Comparison of ENCODE assay signal across 1 mouse cellular context in the genomic region with DNA sequence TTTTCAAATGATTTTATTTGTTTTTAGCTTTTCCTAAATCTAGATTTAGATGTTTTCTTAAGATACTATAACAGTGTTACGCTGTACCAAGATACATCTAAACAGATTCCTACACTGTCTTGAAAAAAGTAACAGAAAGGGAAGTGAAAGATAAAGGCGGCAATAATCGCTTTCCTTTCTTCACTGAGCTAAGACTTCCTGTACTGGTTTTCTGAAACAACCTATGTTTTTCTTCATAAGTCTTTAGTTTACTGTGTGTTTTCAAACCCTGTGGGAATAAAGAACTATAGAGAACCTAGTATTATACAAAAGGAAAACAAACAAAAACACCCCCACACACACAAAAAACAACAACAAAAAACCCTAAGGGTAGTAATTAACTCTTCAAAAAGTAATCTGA.
TF ChIP-seq lines count a peak whose summit lies in the region.

No protein-coding gene starts in this region.

TF ChIP-seq in CH12.LX, 34 proteins besides CTCF, POLR2A, EP300 and RAD21 (continued from another document):
- TF ChIP-seq USF2 (conservative IDR thresholded peaks at IDR 0.05; ENCODE audit: low read depth, low read length): no peak
- peak; percentile 95 for TF ChIP-seq IRF4 (IDR thresholded peaks at IDR 0.05; ENCODE audit: low read depth, low read length)
- TF ChIP-seq ZMIZ1 (IDR thresholded peaks at IDR 0.05; ENCODE audit: low read depth, low read length): no peak
- no peak for TF ChIP-seq KAT2A (IDR thresholded peaks at IDR 0.05; ENCODE audit: insufficient replicate concordance, low read length)
- no peak for TF ChIP-seq TCF12 (IDR thresholded peaks at IDR 0.05; ENCODE audit: low read depth, low read length)
- TF ChIP-seq MEF2A (IDR thresholded peaks at IDR 0.05; ENCODE audit: borderline replicate concordance, low read depth, low read length): 0 out of 2 replicates have a peak, but pooled peaks have one; percentile 18
- TF ChIP-seq CHD1 (IDR thresholded peaks at IDR 0.05; ENCODE audit: low read depth, low read length): peak; percentile 85; the same call in 1 of the 2 replicates
- TF ChIP-seq NRF1 (IDR thresholded peaks at IDR 0.05; ENCODE audit: low read depth, low read length): no peak
